Mouse (Mus musculus): ENCODE data around the gene Gns. TPM values are rescaled to one million over a fixed set of nuclear protein-coding genes. Genes with fewer than 3 reads are reported as not detected.

The Gns gene
- polyA plus RNA-seq, 1 experiment, result 137 TPM

DNA sequence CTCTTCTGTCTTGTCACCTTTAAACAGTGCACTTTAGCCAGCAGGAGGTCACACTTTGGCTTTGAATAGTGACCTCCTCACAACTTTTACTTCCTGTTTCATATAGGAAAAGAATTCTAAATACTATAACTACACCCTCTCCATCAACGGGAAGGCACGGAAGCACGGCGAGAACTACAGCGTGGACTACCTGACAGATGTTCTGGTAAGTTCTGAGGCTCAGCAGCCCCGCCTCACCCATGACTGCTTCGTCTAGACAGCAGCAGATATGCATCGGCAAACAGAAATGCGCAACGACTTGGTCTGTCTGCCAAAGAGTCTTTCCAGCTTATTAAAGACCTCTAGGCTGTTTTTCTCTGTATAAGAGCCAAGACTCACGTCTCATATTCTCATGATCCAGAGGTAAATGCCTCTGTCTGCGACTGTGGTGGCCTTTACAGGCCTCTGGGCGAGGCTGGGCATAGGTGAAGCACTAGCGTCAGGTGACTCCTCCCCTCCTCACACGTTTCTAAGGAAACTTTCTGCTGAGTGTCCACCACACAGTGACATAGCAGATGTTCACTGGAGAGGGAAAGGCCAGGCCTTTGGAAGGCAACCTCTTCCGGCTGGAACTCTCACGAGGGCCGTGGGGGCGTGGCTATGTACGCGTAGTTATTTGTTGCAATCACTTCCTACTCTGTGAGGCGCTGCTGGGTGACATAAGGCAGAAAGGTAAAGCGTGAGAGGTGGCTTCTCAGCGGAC, 11.8 kb downstream of the Gns start:
- Histone ChIP-seq H3K27ac (ENCODE audit: insufficient read depth, low read length) (no peak overlapping the region), H3K4me3 (ENCODE audit: insufficient read depth, low read length) (no peak overlapping the region), H3K4me1 (ENCODE audit: control insufficient read depth, insufficient read depth, low read length) (peaks cover 4% of the 10 kb centered on the region; the same call in 1 of the 2 replicates)
- no peak for TF ChIP-seq CTCF (IDR thresholded peaks at IDR 0.05; ENCODE audit: borderline replicate concordance, insufficient read depth, low read length)
- no peak for TF ChIP-seq POLR2A (IDR thresholded peaks at IDR 0.05; ENCODE audit: low read depth, low read length)

DNA sequence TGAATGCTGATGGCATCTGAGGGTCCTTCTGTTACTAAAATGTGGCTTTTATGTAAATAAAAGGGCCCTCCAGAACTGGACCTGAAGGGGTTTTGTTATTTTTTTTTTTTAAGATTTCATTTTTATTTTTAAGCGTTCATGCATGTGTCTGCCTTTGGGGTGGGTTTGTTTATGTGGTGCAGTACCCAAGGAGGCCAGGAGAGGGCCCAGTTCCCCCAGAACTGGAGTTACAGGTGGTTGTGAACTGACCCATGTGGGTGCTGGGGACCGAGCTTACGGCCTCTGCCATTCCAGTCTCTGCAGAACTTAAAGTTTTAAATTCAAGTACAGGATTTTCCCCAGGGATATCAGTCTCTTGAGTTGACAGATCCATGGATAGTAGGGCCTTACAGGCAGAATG, 14.5 kb downstream of the Gns start:
- TF ChIP-seq CTCF (IDR thresholded peaks at IDR 0.05; ENCODE audit: borderline replicate concordance, insufficient read depth, low read length) (no peak), POLR2A (IDR thresholded peaks at IDR 0.05; ENCODE audit: low read depth, low read length) (no peak)
- peaks cover 4% of the 10 kb centered on the region; the same call in 1 of the 2 replicates for H3K4me1 ChIP-seq (ENCODE audit: control insufficient read depth, insufficient read depth, low read length)
- no peak overlapping the region for H3K4me3 ChIP-seq (ENCODE audit: insufficient read depth, low read length)
- no peak overlapping the region for H3K27ac ChIP-seq (ENCODE audit: insufficient read depth, low read length)

GRCm38 (mm10) chr10:121381280-121381679, 16.4 kb downstream of the Gns start:
- TF ChIP-seq POLR2A (IDR thresholded peaks at IDR 0.05; ENCODE audit: low read depth, low read length) (no peak), CTCF (IDR thresholded peaks at IDR 0.05; ENCODE audit: borderline replicate concordance, insufficient read depth, low read length) (no peak)
- 0 out of 2 replicates have a peak, but pooled peaks cover 3% of the 10 kb centered on the region for H3K4me1 ChIP-seq (ENCODE audit: control insufficient read depth, insufficient read depth, low read length)
- no peak overlapping the region for H3K27ac ChIP-seq (ENCODE audit: insufficient read depth, low read length)
- H3K4me3 ChIP-seq (ENCODE audit: insufficient read depth, low read length), result no peak overlapping the region

GRCm38 (mm10) chr10:121384710-121385109, 19.8 kb downstream of the Gns start:
- Histone ChIP-seq H3K27ac (ENCODE audit: insufficient read depth, low read length) (no peak overlapping the region), H3K4me3 (ENCODE audit: insufficient read depth, low read length) (no peak overlapping the region), H3K4me1 (ENCODE audit: control insufficient read depth, insufficient read depth, low read length) (no peaks in the 10 kb centered on the region)
- TF ChIP-seq POLR2A (IDR thresholded peaks at IDR 0.05; ENCODE audit: low read depth, low read length), result no peak
- no peak for TF ChIP-seq CTCF (IDR thresholded peaks at IDR 0.05; ENCODE audit: borderline replicate concordance, insufficient read depth, low read length)

GRCm38 (mm10) chr10:121385695-121386094, 20.8 kb downstream of the Gns start:
- H3K27ac ChIP-seq (ENCODE audit: insufficient read depth, low read length), result no peak overlapping the region

GRCm38 (mm10) chr10:121386347-121386746, 21.5 kb downstream of the Gns start:
- TF ChIP-seq CTCF (IDR thresholded peaks at IDR 0.05; ENCODE audit: borderline replicate concordance, insufficient read depth, low read length), result no peak
- TF ChIP-seq POLR2A (IDR thresholded peaks at IDR 0.05; ENCODE audit: low read depth, low read length), result no peak
- Histone ChIP-seq H3K4me1 (ENCODE audit: control insufficient read depth, insufficient read depth, low read length) (no peaks in the 10 kb centered on the region), H3K4me3 (ENCODE audit: insufficient read depth, low read length) (no peak overlapping the region), H3K27ac (ENCODE audit: insufficient read depth, low read length) (no peak overlapping the region)

More at GRCm38 (mm10) chr10:121385695-121386094, 20.8 kb downstream of the Gns start:
- H3K4me1 ChIP-seq (ENCODE audit: control insufficient read depth, insufficient read depth, low read length), result no peaks in the 10 kb centered on the region
- no peak for TF ChIP-seq CTCF (IDR thresholded peaks at IDR 0.05; ENCODE audit: borderline replicate concordance, insufficient read depth, low read length)
- no peak for TF ChIP-seq POLR2A (IDR thresholded peaks at IDR 0.05; ENCODE audit: low read depth, low read length)
- no peak overlapping the region for H3K4me3 ChIP-seq (ENCODE audit: insufficient read depth, low read length)

GRCm38 (mm10) chr10:121390602-121391001, 25.7 kb downstream of the Gns start:
- TF ChIP-seq POLR2A (IDR thresholded peaks at IDR 0.05; ENCODE audit: low read depth, low read length) (no peak), CTCF (IDR thresholded peaks at IDR 0.05; ENCODE audit: borderline replicate concordance, insufficient read depth, low read length) (no peak)
- H3K4me1 ChIP-seq (ENCODE audit: control insufficient read depth, insufficient read depth, low read length), result no peaks in the 10 kb centered on the region

DNA sequence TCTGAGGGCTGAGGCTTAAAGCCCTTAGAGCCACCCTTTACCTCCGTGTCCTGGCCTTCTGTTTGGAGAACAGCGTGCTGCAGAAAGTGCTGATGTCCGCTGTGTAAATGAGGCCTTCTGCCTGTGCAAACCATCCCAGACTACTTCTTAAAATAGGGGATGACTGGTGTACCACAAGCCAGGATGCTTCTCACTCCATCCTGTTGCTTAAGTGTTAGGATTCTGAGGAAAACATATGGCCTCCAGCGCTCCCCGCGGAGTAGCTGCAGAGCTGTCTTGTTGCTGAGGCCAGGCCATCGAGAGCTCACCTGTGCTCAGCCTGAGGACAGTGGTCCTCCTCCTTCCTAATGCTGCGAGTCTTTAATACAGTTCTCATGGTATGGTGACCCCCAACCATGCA, 27.0 kb downstream of the Gns start:
- H3K4me3 ChIP-seq (ENCODE audit: insufficient read depth, low read length), result no peak overlapping the region
- TF ChIP-seq POLR2A (IDR thresholded peaks at IDR 0.05; ENCODE audit: low read depth, low read length), result no peak
- TF ChIP-seq CTCF (IDR thresholded peaks at IDR 0.05; ENCODE audit: borderline replicate concordance, insufficient read depth, low read length), result no peak
- H3K27ac ChIP-seq (ENCODE audit: insufficient read depth, low read length), result no peak overlapping the region
- H3K4me1 ChIP-seq (ENCODE audit: control insufficient read depth, insufficient read depth, low read length), result no peaks in the 10 kb centered on the region

More at GRCm38 (mm10) chr10:121390602-121391001, 25.7 kb downstream of the Gns start:
- H3K4me3 ChIP-seq (ENCODE audit: insufficient read depth, low read length), result no peak overlapping the region
- H3K27ac ChIP-seq (ENCODE audit: insufficient read depth, low read length), result no peak overlapping the region

- Histone ChIP-seq H3K4me1 (ENCODE audit: control insufficient read depth, insufficient read depth, low read length) (no peaks in the 10 kb centered on the region), H3K4me3 (ENCODE audit: insufficient read depth, low read length) (no peak overlapping the region), H3K27ac (ENCODE audit: insufficient read depth, low read length) (no peak overlapping the region)
- TF ChIP-seq CTCF (IDR thresholded peaks at IDR 0.05; ENCODE audit: borderline replicate concordance, insufficient read depth, low read length) (no peak), POLR2A (IDR thresholded peaks at IDR 0.05; ENCODE audit: low read depth, low read length) (no peak)
Measured at GRCm38 (mm10) chr10:121394270-121394669, 29.4 kb downstream of the Gns start.

- Histone ChIP-seq H3K27ac (ENCODE audit: insufficient read depth, low read length) (no peak overlapping the region), H3K4me3 (ENCODE audit: insufficient read depth, low read length) (no peak overlapping the region), H3K4me1 (ENCODE audit: control insufficient read depth, insufficient read depth, low read length) (no peaks in the 10 kb centered on the region)
- TF ChIP-seq CTCF (IDR thresholded peaks at IDR 0.05; ENCODE audit: borderline replicate concordance, insufficient read depth, low read length), result no peak
- TF ChIP-seq POLR2A (IDR thresholded peaks at IDR 0.05; ENCODE audit: low read depth, low read length), result no peak
Measured at GRCm38 (mm10) chr10:121394789-121395325, 30.0 kb downstream of the Gns start.

Measured in embryonic fibroblast, embryonic 13.5 days (primary cell).